Mouse (Mus musculus) layer of hippocampus, adult 11-12 months (tissue): ENCODE data around the gene Ache.

Experiments
- DNase-seq: peaks from one replicate; pipeline ENCODE4 v3.0.0; 2022; ENCODE audit warnings: low spot score

Ache gene

GRCm38 (mm10) chr5:137295712-137296111 is 8.4 kb downstream of the Ache start:
- no peak for DNase-seq

- DNase-seq = no peak
These were observed 9.8 kb downstream of the Ache start for GRCm38 (mm10) chr5:137297126-137297525.

GRCm38 (mm10) chr5:137299240-137299639 is 11.9 kb downstream of the Ache start:
- no peak for DNase-seq

- DNase-seq = no peak
These were observed 13.9 kb downstream of the Ache start for GRCm38 (mm10) chr5:137301253-137301652.

- DNase-seq = no peak
These were observed 16.3 kb downstream of the Ache start for GRCm38 (mm10) chr5:137303609-137304008.

- no peak for DNase-seq
These were observed 16.8 kb downstream of the Ache start for GRCm38 (mm10) chr5:137304165-137304564.

- no peak for DNase-seq
These were observed 17.5 kb downstream of the Ache start for GRCm38 (mm10) chr5:137304816-137305215.

GRCm38 (mm10) chr5:137305822-137306221 is 18.5 kb downstream of the Ache start:
- no peak for DNase-seq

- DNase-seq = no peak
These were observed 19.2 kb downstream of the Ache start for GRCm38 (mm10) chr5:137306439-137307005.

GRCm38 (mm10) chr5:137307071-137307912 is 20.0 kb downstream of the Ache start, which contains the start of gene Srrt:
TSS of gene Srrt (minus strand) at chr5:137307674.
- peak; percentile 91 for DNase-seq

GRCm38 (mm10) chr5:137308356-137308755 is 21.0 kb downstream of the Ache start:
- no peak for DNase-seq

- DNase-seq = no peak
These were observed 26.3 kb downstream of the Ache start for GRCm38 (mm10) chr5:137313466-137314192.

GRCm38 (mm10) chr5:137314193-137315083 is 27.1 kb downstream of the Ache start, which contains the start of gene Trip6:
TSS of gene Trip6 (minus strand) at chr5:137314404.
- DNase-seq = peak; percentile 65

GRCm38 (mm10) chr5:137315084-137315903 is 28.0 kb downstream of the Ache start:
- DNase-seq = no peak

- no peak for DNase-seq
These were observed 30.0 kb downstream of the Ache start for GRCm38 (mm10) chr5:137317361-137317760.

- no peak for DNase-seq
These were observed 31.3 kb downstream of the Ache start for GRCm38 (mm10) chr5:137318570-137318969.

GRCm38 (mm10) chr5:137320996-137321395 is 33.7 kb downstream of the Ache start:
- no peak for DNase-seq

- DNase-seq = no peak
These were observed 43.6 kb downstream of the Ache start for GRCm38 (mm10) chr5:137330910-137331309.

GRCm38 (mm10) chr5:137332857-137333511 is 45.7 kb downstream of the Ache start:
- no peak for DNase-seq

GRCm38 (mm10) chr5:137333512-137334174 is 46.3 kb downstream of the Ache start, which contains the start of gene Slc12a9:
TSS of gene Slc12a9 (minus strand) at chr5:137333597.
- DNase-seq = peak; percentile 95
